Mouse (Mus musculus) midbrain, embryonic 11.5 days (tissue): ENCODE data around the gene Crhr2. TPM values are rescaled to one million over a fixed set of nuclear protein-coding genes. Genes with fewer than 3 reads are reported as not detected.

Experiments
- ATAC-seq: fragments of 200-750 bp; cut with Nextera tagmentation; 2 replicates; pipeline ENCODE4 v1.8.0; 2017; ENCODE audit warnings: moderate TSS enrichment, moderate library complexity; ENCODE audit not compliant: low FRiP score
- DNase-seq: peaks from one replicate; pipeline ENCODE4 v3.0.0; 2015; ENCODE audit warnings: low spot score; ENCODE audit errors: missing footprints
- H3K27ac ChIP-seq: fragments of 300-500 bp; sonication (generic); 2 replicates; pipeline ENCODE4 v1.5.1; 2014; ENCODE audit warnings: low read depth, low read length
- H3K27me3 ChIP-seq: fragments of 300-500 bp; sonication (generic); 2 replicates; pipeline ENCODE4 v1.6.1; 2014; ENCODE audit warnings: mild to moderate bottlenecking, low read length, moderate library complexity, mixed read lengths; ENCODE audit not compliant: control insufficient read depth, insufficient read depth
- H3K36me3 ChIP-seq: fragments of 300-500 bp; sonication (generic); 2 replicates; pipeline ENCODE4 v1.6.1; 2014; ENCODE audit warnings: mild to moderate bottlenecking, low read length, moderate library complexity, mixed read lengths; ENCODE audit not compliant: control insufficient read depth, insufficient read depth
- H3K4me1 ChIP-seq: fragments of 300-500 bp; sonication (generic); 2 replicates; pipeline ENCODE4 v1.6.1; 2014; ENCODE audit warnings: low read length; ENCODE audit not compliant: control insufficient read depth, insufficient read depth
- H3K4me2 ChIP-seq: fragments of 300-500 bp; sonication (generic); 2 replicates; pipeline ENCODE4 v1.6.1; 2014; ENCODE audit warnings: mild to moderate bottlenecking, moderate library complexity
- H3K4me3 ChIP-seq: fragments of 300-500 bp; sonication (generic); 2 replicates; pipeline ENCODE4 v1.5.1; 2014; ENCODE audit warnings: low read depth, low read length
- H3K9ac ChIP-seq: fragments of 300-500 bp; sonication (generic); 2 replicates; pipeline ENCODE4 v1.6.1; 2014; ENCODE audit warnings: low read length
- H3K9me3 ChIP-seq: fragments of 300-500 bp; sonication (generic); 2 replicates; pipeline ENCODE4 v1.6.1; 2016; ENCODE audit warnings: low read length; ENCODE audit not compliant: control insufficient read depth
- WGBS: fragments of 180-500 bp; shearing (Covaris S2); extraction: QIAGEN DNeasy Blood & Tissue Kit; methylation state at CpG from one replicate; pipeline ENCODE4 v1.1.7; 2014; 5-methylcytosine and 5-hydroxymethylcytosine counted together
- polyA plus RNA-seq: library from polyadenylated mRNA; unstranded; fragments of >200 nt; fragmentation: Nextera tagmentation; extraction: Ambion mirVana; gene quantifications from 2 replicates; pipeline ENCODE4 v1.2.1, GENCODE M21; 2014

Gene Crhr2
- polyA plus RNA-seq, 1 experiment from 2014 or later: 0.22 TPM

GRCm38 (mm10) chr6:55064477-55064827 lies 68.4 kb downstream of the Crhr2 start:
- Histone ChIP-seq H3K9me3 (no peaks in the 10 kb centered on the region), H3K4me1 (no peaks in the 10 kb centered on the region), H3K4me2 (no peak overlapping the region), H3K27ac (no peak overlapping the region), H3K27me3 (no peaks in the 10 kb centered on the region), H3K9ac (no peak overlapping the region), H3K36me3 (peaks cover 14% of the 10 kb centered on the region), H3K4me3 (no peak overlapping the region)
- ATAC-seq (no peak), DNase-seq (no peak)
- WGBS: 91% methylated on average over 7 of the region's 7 CpGs

GRCm38 (mm10) chr6:55063793-55064476 lies 68.9 kb downstream of the Crhr2 start:
- no peak for ATAC-seq
- WGBS: 93% methylated on average over 9 of the region's 9 CpGs
- DNase-seq: peak; percentile 35
- H3K9me3 ChIP-seq: no peaks in the 10 kb centered on the region
- peaks cover 14% of the 10 kb centered on the region for H3K36me3 ChIP-seq
- no peak overlapping the region for H3K4me2 ChIP-seq
- no peak overlapping the region for H3K9ac ChIP-seq
- H3K27ac ChIP-seq: no peak overlapping the region
- H3K4me1 ChIP-seq: no peaks in the 10 kb centered on the region
- H3K4me3 ChIP-seq: no peak overlapping the region
- H3K27me3 ChIP-seq: no peaks in the 10 kb centered on the region

- 90% methylated on average over 5 of the region's 5 CpGs for WGBS
- H3K27me3 ChIP-seq: no peaks in the 10 kb centered on the region
- peaks cover 17% of the 10 kb centered on the region for H3K36me3 ChIP-seq
- H3K4me1 ChIP-seq: no peaks in the 10 kb centered on the region
- H3K4me3 ChIP-seq: no peak overlapping the region
- H3K9ac ChIP-seq: no peak overlapping the region
- peak; percentile 35 for DNase-seq
- ATAC-seq: no peak
- H3K4me2 ChIP-seq: no peak overlapping the region
- no peak overlapping the region for H3K27ac ChIP-seq
- H3K9me3 ChIP-seq: no peaks in the 10 kb centered on the region
These were observed 70.6 kb downstream of the Crhr2 start for GRCm38 (mm10) chr6:55062200-55062599.

GRCm38 (mm10) chr6:55061328-55061727 lies 71.5 kb downstream of the Crhr2 start:
- H3K36me3 ChIP-seq: peaks cover 17% of the 10 kb centered on the region
- no peaks in the 10 kb centered on the region for H3K4me1 ChIP-seq
- ATAC-seq: no peak
- H3K27me3 ChIP-seq: no peaks in the 10 kb centered on the region
- no peak overlapping the region for H3K27ac ChIP-seq
- DNase-seq: peak; percentile 70
- no peaks in the 10 kb centered on the region for H3K9me3 ChIP-seq
- H3K9ac ChIP-seq: no peak overlapping the region
- H3K4me2 ChIP-seq: no peak overlapping the region
- no peak overlapping the region for H3K4me3 ChIP-seq
- WGBS: 96% methylated on average over 11 of the region's 11 CpGs

- Histone ChIP-seq H3K4me3 (no peak overlapping the region), H3K9ac (no peak overlapping the region), H3K4me1 (no peaks in the 10 kb centered on the region), H3K36me3 (peaks cover 18% of the 10 kb centered on the region), H3K27ac (no peak overlapping the region), H3K9me3 (no peaks in the 10 kb centered on the region), H3K4me2 (no peak overlapping the region), H3K27me3 (no peaks in the 10 kb centered on the region)
- ATAC-seq (no peak), DNase-seq (peak; percentile 77)
- WGBS: 87% methylated on average over 7 of the region's 7 CpGs
These were observed 72.5 kb downstream of the Crhr2 start for GRCm38 (mm10) chr6:55060241-55060825.

GRCm38 (mm10) chr6:55057427-55057826 lies 75.4 kb downstream of the Crhr2 start:
- H3K4me2 ChIP-seq: no peak overlapping the region
- H3K4me3 ChIP-seq: no peak overlapping the region
- no peak for ATAC-seq
- peaks cover 22% of the 10 kb centered on the region; the same call in 1 of the 2 replicates for H3K36me3 ChIP-seq
- H3K9me3 ChIP-seq: no peaks in the 10 kb centered on the region
- H3K27me3 ChIP-seq: no peaks in the 10 kb centered on the region
- no peak overlapping the region for H3K9ac ChIP-seq
- no peak overlapping the region for H3K27ac ChIP-seq
- H3K4me1 ChIP-seq: no peaks in the 10 kb centered on the region
- 92% methylated on average over 3 of the region's 3 CpGs for WGBS
- DNase-seq: no peak

GRCm38 (mm10) chr6:55054491-55054890 lies 78.3 kb downstream of the Crhr2 start:
- Histone ChIP-seq H3K4me3 (no peak overlapping the region), H3K27me3 (no peaks in the 10 kb centered on the region), H3K4me2 (no peak overlapping the region), H3K9ac (no peak overlapping the region), H3K9me3 (no peaks in the 10 kb centered on the region), H3K27ac (no peak overlapping the region), H3K36me3 (peaks cover 23% of the 10 kb centered on the region; the same call in 1 of the 2 replicates), H3K4me1 (no peaks in the 10 kb centered on the region)
- 92% methylated on average over 4 of the region's 4 CpGs for WGBS
- DNase-seq (no peak), ATAC-seq (no peak)

- WGBS: 93% methylated on average over 10 of the region's 10 CpGs
- ATAC-seq: no peak
- Histone ChIP-seq H3K36me3 (peaks cover 12% of the 10 kb centered on the region; the same call in 1 of the 2 replicates), H3K4me3 (no peak overlapping the region), H3K4me2 (no peak overlapping the region), H3K4me1 (peaks cover 3% of the 10 kb centered on the region; the same call in 1 of the 2 replicates), H3K9ac (no peak overlapping the region), H3K27ac (no peak overlapping the region), H3K9me3 (no peaks in the 10 kb centered on the region), H3K27me3 (no peaks in the 10 kb centered on the region)
- peak; percentile 75 for DNase-seq
These were observed 83.6 kb downstream of the Crhr2 start for GRCm38 (mm10) chr6:55049186-55049585.

- ATAC-seq (no peak), DNase-seq (no peak)
- H3K9ac ChIP-seq: no peak overlapping the region
- no peak overlapping the region for H3K4me3 ChIP-seq
- peaks cover 3% of the 10 kb centered on the region; the same call in 1 of the 2 replicates for H3K4me1 ChIP-seq
- no peak overlapping the region for H3K4me2 ChIP-seq
- H3K27me3 ChIP-seq: no peaks in the 10 kb centered on the region
- no peaks in the 10 kb centered on the region for H3K9me3 ChIP-seq
- H3K36me3 ChIP-seq: no peaks in the 10 kb centered on the region
- 77% methylated on average over 1 of the region's 1 CpGs for WGBS
- H3K27ac ChIP-seq: no peak overlapping the region
These were observed 87.5 kb downstream of the Crhr2 start for GRCm38 (mm10) chr6:55045326-55045725.
